Mouse (Mus musculus) subcutaneous adipose tissue, adult 2 months (tissue): ENCODE results near the gene Atp5h. TPM values are rescaled to one million over a fixed set of nuclear protein-coding genes. Genes with fewer than 3 reads are reported as not detected.

Experiments
- polyA plus RNA-seq: library from polyadenylated mRNA; depleted of rRNA; stranded (reverse); fragments of >200 nt; gene quantifications from 2 replicates; pipeline ENCODE4 v1.2.3, GENCODE M21; 2012; ENCODE audit warnings: low replicate concordance; rRNA removed

Atp5h gene
- polyA plus RNA-seq: 141 and 187 TPM in 2 replicates

GRCm38 (mm10) chr11:115419531-115420237 is at the start of gene Atp5h, which contains the start of gene Kctd2:
Gene Atp5h, minus strand, starts transcription at chr11:115419962.
Gene Kctd2, plus strand, starts transcription at chr11:115420128.

GRCm38 (mm10) chr11:115462243-115462891 is 42.6 kb upstream of the Atp5h start, which contains the start of gene Slc16a5:
Gene Slc16a5, plus strand, starts transcription at chr11:115462474.

GRCm38 (mm10) chr11:115439906-115440595 is 20.3 kb upstream of the Atp5h start, which contains the start of gene Trim80:
Gene Trim80, plus strand, starts transcription at chr11:115440545.

GRCm38 (mm10) chr11:115403338-115404124 is 16.2 kb downstream of the Atp5h start, which contains the start of gene Mrpl58:
Gene Mrpl58, plus strand, starts transcription at chr11:115403752.

GRCm38 (mm10) chr11:115381743-115382539 is 37.8 kb downstream of the Atp5h start, which contains the start of gene Cdr2l:
Gene Cdr2l, plus strand, starts transcription at chr11:115381916.

GRCm38 (mm10) chr11:115367395-115367944 is 52.3 kb downstream of the Atp5h start, which contains the start of gene Hid1:
Gene Hid1, minus strand, starts transcription at chr11:115367756.

Other genes starting within 250 kb of the Atp5h start
- 20.1 and 31.2 TPM in 2 replicates for gene Tmem104, start 232.5 kb downstream of the Atp5h start, polyA plus RNA-seq
- gene Nat9, start 232.1 kb downstream of the Atp5h start, polyA plus RNA-seq: 21.8 and 40.5 TPM in 2 replicates
- gene Grin2c, start 152.7 kb downstream of the Atp5h start, polyA plus RNA-seq: 0.12 TPM in 1 of 2 replicates, not detected in the other
- gene Fdxr, start 142.9 kb downstream of the Atp5h start, polyA plus RNA-seq: 16.6 and 17.8 TPM in 2 replicates
- 1.9 and 3.5 TPM in 2 replicates for gene Fads6, start 122.3 kb downstream of the Atp5h start, polyA plus RNA-seq
- gene Otop2, start 112.8 kb downstream of the Atp5h start, polyA plus RNA-seq: not detected in 2 replicates
- 0.04 TPM in 1 of 2 replicates, not detected in the other for gene Ush1g, start 97.9 kb downstream of the Atp5h start, polyA plus RNA-seq
- 0.12 TPM in 1 of 2 replicates, not detected in the other for gene Otop3, start 85.2 kb downstream of the Atp5h start, polyA plus RNA-seq
- gene Hid1, start 52.2 kb downstream of the Atp5h start, polyA plus RNA-seq: 14.8 and 23.9 TPM in 2 replicates
- 16.6 and 43.4 TPM in 2 replicates for gene Cdr2l, start 38.0 kb downstream of the Atp5h start, polyA plus RNA-seq
- gene Mrpl58, start 16.2 kb downstream of the Atp5h start, polyA plus RNA-seq: 79.4 and 110 TPM in 2 replicates
- gene Kctd2, start 166 bp upstream of the Atp5h start, polyA plus RNA-seq: 39.0 and 44.5 TPM in 2 replicates
- 0.09 and 0.72 TPM in 2 replicates for gene Trim80, start 20.6 kb upstream of the Atp5h start, polyA plus RNA-seq
- gene Slc16a5, start 42.5 kb upstream of the Atp5h start, polyA plus RNA-seq: 0.06 and 0.07 TPM in 2 replicates
- gene Armc7, start 55.7 kb upstream of the Atp5h start, polyA plus RNA-seq: 6.1 and 10.5 TPM in 2 replicates
- 56.8 and 74.4 TPM in 2 replicates for gene Nt5c, start 71.9 kb upstream of the Atp5h start, polyA plus RNA-seq
- 150 and 187 TPM in 2 replicates for gene Jpt1, start 94.4 kb upstream of the Atp5h start, polyA plus RNA-seq
- 69.6 and 81.1 TPM in 2 replicates for gene Sumo2, start 116.3 kb upstream of the Atp5h start, polyA plus RNA-seq
- 38.8 and 75.0 TPM in 2 replicates for gene Nup85, start 144.5 kb upstream of the Atp5h start, polyA plus RNA-seq
- 39.6 and 50.1 TPM in 2 replicates for gene Mrps7, start 184.0 kb upstream of the Atp5h start, polyA plus RNA-seq
- gene Gga3, start 184.1 kb upstream of the Atp5h start, polyA plus RNA-seq: 20.5 and 33.9 TPM in 2 replicates
- gene Mif4gd, start 193.0 kb upstream of the Atp5h start, polyA plus RNA-seq: 113 and 166 TPM in 2 replicates
- 129 and 302 TPM in 2 replicates for gene Slc25a19, start 208.3 kb upstream of the Atp5h start, polyA plus RNA-seq